Mouse (Mus musculus) spleen, embryonic (tissue): ENCODE data around the gene Ifnar1.
"Not testable (repeated sequence)": the region's sequence is repeated elsewhere in the genome, so short reads cannot be mapped to it uniquely, and the experiment has no call there.

Experiments
- CTCF ChIA-PET: fragments of 350-600 bp; sonication (Branson Sonifier 250); formaldehyde crosslinking; loops from one replicate; lab custom pipeline; 2022; lab: Charles Lee

Gene Ifnar1

DNA sequence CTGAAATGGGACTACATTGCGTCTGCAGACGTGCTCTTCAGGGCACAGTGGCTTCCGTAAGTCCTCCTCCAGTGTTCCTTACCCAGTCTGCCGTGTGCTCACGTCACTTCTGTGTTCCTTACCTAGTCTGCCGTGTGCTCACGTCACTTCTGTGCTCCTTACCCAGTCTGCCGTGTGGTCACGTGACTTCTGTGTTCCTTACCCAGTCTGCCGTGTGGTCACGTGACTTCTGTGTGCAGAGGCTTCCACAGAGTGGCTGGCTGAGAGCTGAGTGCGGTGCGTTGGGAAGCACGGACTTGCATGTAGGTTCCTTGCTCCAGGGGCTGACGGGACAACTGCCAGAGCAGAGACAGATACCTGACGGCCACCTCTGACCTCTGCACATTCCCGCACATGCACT is 11.2 kb downstream of the Ifnar1 start:
- CTCF ChIA-PET: interaction anchor here (0.5 kb wide), 1 partner anchor 89 kb away, joined by 7 read pairs; no protein-coding TSS in a partner anchor

DNA sequence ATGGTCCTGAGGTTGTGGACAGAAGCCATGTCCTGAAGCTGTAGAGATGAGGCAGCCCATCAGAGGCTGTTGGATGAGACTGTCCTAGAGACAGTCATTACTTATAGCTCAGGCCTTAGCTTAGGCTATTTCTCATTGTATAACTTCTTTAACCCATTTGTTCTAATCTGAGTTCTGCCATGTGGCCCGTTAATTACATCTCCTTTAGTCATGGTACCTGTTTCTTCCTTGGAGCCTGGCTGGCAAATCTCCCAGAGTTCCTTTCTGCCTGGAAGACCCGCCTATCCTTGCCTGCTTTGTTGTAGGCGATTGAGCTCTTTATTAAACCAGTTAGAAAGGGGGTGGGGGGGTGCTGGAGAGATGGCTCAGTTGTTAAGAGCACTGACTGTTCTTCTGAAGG is 11.7 kb downstream of the Ifnar1 start:
- CTCF ChIA-PET: interaction anchor here (0.5 kb wide), 1 partner anchor 89 kb away, joined by 7 read pairs; no protein-coding TSS in a partner anchor

GRCm38 (mm10) chr16:91498041-91498440 is 13.0 kb downstream of the Ifnar1 start:
- CTCF ChIA-PET: interaction anchor here (1.2 kb wide), 1 partner anchor 151 kb away, joined by 3 read pairs; no protein-coding TSS in a partner anchor

- CTCF ChIA-PET: interaction anchor here (0.6 kb wide), 1 partner anchor 63 kb away, joined by 4 read pairs; no protein-coding TSS in a partner anchor
Observed at GRCm38 (mm10) chr16:91504701-91505100, 19.7 kb downstream of the Ifnar1 start.

GRCm38 (mm10) chr16:91505116-91505601 is 20.1 kb downstream of the Ifnar1 start:
- CTCF ChIA-PET: interaction anchor here (0.6 kb wide), 1 partner anchor 63 kb away, joined by 4 read pairs; no protein-coding TSS in a partner anchor

DNA sequence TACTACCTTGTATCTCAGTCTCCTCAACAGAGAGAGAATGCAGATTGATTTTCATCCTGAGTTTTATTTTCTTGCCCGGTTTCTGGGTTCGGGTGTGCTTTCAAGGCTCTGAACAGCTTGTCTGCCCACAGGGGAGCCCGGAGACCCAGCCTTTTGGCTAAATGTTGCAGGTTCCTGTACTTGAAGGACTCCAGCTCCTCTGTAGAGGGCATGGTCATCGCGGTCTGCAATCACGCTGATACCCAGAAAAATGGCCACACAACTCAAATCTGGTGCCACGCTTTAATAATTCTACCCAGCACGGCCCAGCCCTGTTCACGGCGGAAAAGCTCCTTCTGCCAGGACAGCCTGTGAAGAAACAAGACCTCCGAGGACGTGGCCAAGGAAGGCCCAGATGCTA is 21.4 kb downstream of the Ifnar1 start:
- CTCF ChIA-PET: no interaction called here

GRCm38 (mm10) chr16:91512161-91512787 is 27.2 kb downstream of the Ifnar1 start:
- CTCF ChIA-PET: interaction anchor here (0.6 to 1.0 kb wide), 3 partner anchors 21 to 66 kb away, joined by 3 to 6 read pairs (median 3); no protein-coding TSS in a partner anchor

GRCm38 (mm10) chr16:91513099-91513498 is 28.1 kb downstream of the Ifnar1 start:
- CTCF ChIA-PET: interaction anchor here (1.0 kb wide), 1 partner anchor 44 kb away, joined by 3 read pairs; no protein-coding TSS in a partner anchor

DNA sequence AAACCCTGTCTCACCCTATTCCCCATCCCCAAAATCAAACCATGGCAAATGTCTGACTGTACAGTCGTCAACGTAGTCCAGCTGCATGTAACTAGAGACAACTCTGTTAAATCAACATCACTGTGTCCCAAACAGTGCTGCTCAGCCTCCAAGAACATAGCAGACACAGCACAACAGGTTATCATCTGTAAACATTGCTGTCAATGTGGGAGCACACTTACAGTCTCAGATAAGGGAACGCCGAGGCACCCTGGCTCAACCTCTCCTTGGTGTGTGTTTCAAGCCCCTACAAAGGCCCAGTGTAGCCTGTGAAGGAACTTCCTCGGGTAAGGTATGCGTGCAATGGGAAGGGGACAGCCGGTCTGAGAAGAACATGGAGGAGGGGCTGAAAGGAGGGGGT is 32.0 kb downstream of the Ifnar1 start:
- CTCF ChIA-PET: interaction anchor here (1.2 kb wide), 1 partner anchor 39 kb away, joined by 4 read pairs; no protein-coding TSS in a partner anchor

DNA sequence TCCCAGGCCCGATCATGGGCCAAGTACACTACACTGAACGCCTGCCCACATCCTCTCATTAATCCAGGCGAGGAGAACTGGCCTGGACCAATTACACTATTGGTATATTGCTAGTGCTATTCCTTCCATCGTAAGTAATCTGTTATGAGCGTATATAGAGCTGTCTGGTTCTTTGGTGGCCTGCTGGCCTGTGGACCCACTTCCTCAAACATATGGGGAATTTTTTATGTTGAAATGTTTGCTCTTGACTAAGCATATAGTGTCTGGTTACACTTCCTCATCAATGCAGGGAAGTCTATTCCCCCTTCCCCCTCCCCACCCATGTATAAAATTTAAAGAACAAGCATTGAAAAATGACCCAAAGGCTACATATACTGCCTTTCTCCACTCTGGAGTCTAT is 37.0 kb downstream of the Ifnar1 start:
- CTCF ChIA-PET: interaction anchor here (0.5 to 1.3 kb wide), 4 partner anchors 63 to 155 kb away, joined by 3 to 5 read pairs (median 4); no protein-coding TSS in a partner anchor

DNA sequence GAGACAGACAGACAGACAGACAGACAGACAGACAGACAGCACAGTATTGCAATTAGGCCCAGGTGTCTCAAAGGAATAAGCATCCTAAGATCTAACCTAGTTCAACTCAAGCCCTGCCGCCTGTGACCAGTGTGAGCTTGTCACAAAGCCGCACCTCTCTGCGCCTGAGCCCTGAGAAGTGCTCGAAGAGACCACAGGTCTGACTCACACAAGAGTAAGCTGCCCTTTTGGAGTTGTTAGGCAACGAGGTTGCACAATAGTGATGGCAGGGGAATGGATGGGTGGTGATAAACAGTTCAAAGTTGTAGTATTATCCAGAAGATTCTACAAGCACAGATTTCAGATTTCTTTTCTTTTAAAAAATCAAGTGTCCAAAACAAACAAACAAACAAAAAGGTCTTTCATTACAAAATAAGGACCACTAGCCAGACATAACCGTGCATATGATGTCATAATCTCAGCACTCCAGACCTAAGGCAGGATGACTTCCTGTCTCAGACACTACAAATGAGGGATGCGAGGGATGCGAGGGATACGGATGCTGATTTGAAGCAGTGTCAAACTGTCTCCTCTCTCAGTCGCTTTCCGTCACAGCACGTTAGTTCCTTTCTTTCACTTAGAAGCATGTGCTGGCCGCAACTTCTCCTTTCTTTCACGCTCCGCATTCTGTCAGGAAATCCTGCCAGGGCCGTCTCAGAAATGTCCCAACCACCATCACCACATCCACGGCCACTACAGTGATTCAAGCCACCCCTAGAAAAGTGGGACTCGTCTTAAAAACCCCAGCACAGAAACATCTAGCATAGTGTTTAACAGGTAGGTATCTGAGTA is 37.7 kb downstream of the Ifnar1 start:
- CTCF ChIA-PET: interaction anchor here (0.5 to 1.3 kb wide), 5 partner anchors 24 to 154 kb away, joined by 3 to 11 read pairs (median 4); no protein-coding TSS in a partner anchor

GRCm38 (mm10) chr16:91524206-91524605 is 39.2 kb downstream of the Ifnar1 start:
- CTCF ChIA-PET: interaction anchor here (0.6 to 0.7 kb wide), 2 partner anchors 15 to 290 kb away, joined by 3 to 5 read pairs; no protein-coding TSS in a partner anchor

- CTCF ChIA-PET: no interaction called here
Observed at GRCm38 (mm10) chr16:91526274-91526673, 41.2 kb downstream of the Ifnar1 start.

GRCm38 (mm10) chr16:91527051-91527450 is 42.0 kb downstream of the Ifnar1 start:
- CTCF ChIA-PET: no interaction called here

GRCm38 (mm10) chr16:91527500-91527899 is 42.5 kb downstream of the Ifnar1 start:
- CTCF ChIA-PET: interaction anchor here (0.6 kb wide), 1 partner anchor 13 kb away, joined by 3 read pairs; no protein-coding TSS in a partner anchor

GRCm38 (mm10) chr16:91528578-91528977 is 43.5 kb downstream of the Ifnar1 start:
- CTCF ChIA-PET: interaction anchor here (0.6 to 0.7 kb wide), 2 partner anchors 78 to 105 kb away, joined by 5 to 18 read pairs; no protein-coding TSS in a partner anchor

GRCm38 (mm10) chr16:91530830-91531229 is 45.8 kb downstream of the Ifnar1 start:
- CTCF ChIA-PET: not testable (repeated sequence)

DNA sequence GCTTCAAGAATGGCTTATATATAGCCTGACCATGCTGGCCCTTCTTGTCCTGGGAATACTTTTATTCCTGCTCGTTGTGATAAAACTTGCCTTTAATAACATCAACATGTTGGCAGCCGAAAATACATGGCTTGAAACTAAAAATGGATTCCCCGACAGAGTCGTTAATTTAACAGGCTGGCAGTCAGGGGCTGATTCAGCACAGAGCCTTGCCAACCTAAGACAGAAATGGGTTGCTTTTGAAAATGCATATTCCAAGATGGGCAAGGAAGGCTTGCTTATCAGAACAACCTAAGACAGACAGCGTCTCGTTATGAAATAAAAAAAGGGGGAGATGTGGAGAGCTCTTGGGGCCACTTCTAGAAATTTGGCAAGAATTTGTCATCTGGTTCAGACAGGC is 46.8 kb downstream of the Ifnar1 start:
- CTCF ChIA-PET: interaction anchor here (0.6 to 0.7 kb wide), 2 partner anchors 8 to 10 kb away, joined by 10 to 12 read pairs; no protein-coding TSS in a partner anchor

DNA sequence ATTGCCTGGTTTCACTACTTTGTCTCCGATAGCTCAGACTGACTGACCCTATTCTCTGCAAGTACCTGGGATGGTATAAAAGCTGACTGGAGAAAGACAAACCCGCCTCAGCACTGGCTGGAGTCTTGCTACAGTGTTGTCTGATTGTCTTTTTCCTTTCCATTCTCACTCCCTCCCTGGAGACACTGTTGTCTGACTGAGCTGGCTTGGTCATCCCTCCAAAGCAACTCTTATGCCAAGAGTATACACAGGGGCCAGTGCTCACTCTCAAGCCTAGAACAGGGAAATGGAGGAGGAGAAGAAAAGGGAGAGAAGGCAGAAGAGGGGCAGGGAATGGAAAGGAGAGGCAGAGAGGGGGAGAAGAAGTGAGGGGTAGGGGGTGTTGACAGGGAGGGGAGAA is 47.4 kb downstream of the Ifnar1 start:
- CTCF ChIA-PET: interaction anchor here (0.6 to 0.7 kb wide), 2 partner anchors 9 to 20 kb away, joined by 6 to 10 read pairs; no protein-coding TSS in a partner anchor

DNA sequence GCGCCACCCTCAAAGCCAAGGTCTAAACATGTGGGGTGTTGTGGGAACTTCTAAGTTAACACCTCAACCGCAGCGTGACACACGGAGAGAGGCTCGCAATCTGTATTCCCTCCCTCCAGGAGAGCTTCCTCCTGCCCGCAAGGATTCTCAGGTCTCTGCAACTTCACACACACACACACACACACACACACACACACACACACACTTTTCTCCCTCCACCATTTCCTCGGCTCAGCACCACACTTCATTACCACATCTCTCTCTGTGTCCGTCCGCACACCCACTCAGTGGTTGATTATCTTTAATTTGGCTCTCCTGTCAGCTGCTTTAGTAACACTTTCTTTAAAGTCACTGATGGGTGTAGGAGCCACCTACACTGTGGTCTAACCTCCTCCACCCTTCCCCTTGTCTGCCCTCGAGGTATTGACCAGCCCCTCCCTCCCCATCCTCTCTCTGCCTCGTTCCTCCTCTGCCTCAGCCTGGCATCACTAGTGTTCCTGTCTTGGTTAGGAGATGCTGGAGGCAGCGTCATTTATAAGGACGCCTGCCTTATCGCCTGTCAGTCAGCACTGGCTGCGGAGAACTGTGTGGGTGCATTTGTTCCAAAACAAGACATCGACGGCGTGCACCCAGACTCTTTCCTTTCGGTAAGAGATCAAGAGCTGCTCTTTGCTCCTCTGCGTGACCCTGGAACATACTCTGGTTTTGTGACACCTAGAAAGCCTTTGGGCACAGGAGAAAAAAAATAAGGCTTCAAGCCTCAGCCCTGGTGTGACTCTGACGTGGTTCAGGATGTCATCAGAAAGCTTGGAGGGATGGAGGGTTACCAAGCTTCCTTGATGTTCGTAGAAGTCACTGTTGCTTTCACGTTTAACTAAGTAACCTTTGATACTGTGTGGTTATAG is 48.3 kb downstream of the Ifnar1 start:
- CTCF ChIA-PET: interaction anchor here (0.6 to 0.7 kb wide), 2 partner anchors 13 to 21 kb away, joined by 5 to 6 read pairs; no protein-coding TSS in a partner anchor
